Mouse (Mus musculus) embryonic fibroblast, embryonic 13.5 days (primary cell): ENCODE measurements around the gene Mei4. TPM values are rescaled to one million over a fixed set of nuclear protein-coding genes. Genes with fewer than 3 reads are reported as not detected.

Experiments used
- H3K27ac ChIP-seq: 2 replicates; pipeline ENCODE4 v1.5.1; 2012; ENCODE audit warnings: low read length, control low read depth, inconsistent platforms; ENCODE audit not compliant: insufficient read depth
- H3K4me1 ChIP-seq: 2 replicates; pipeline ENCODE4 v1.6.1; 2011; ENCODE audit warnings: low read length; ENCODE audit not compliant: control insufficient read depth, insufficient read depth
- H3K4me3 ChIP-seq: 2 replicates; pipeline ENCODE4 v1.5.1; 2011; ENCODE audit warnings: mild to moderate bottlenecking, control low read depth, low read length; ENCODE audit not compliant: insufficient read depth
- CTCF ChIP-seq: IDR thresholded peaks from 2 replicates; pipeline ENCODE4 v1.5.1; 2011; ENCODE audit warnings: mild to moderate bottlenecking, control low read depth, low read length, moderate library complexity, borderline replicate concordance; ENCODE audit not compliant: insufficient read depth
- POLR2A ChIP-seq: IDR thresholded peaks from 2 replicates; pipeline ENCODE4 v1.6.1; 2011; ENCODE audit warnings: low read depth, mild to moderate bottlenecking, control low read depth, low read length, moderate library complexity
- polyA plus RNA-seq: library from polyadenylated mRNA; stranded (reverse); fragments of >200 nt; gene quantifications from 2 replicates; pipeline ENCODE4 v1.2.4, GENCODE M21; 2011; ENCODE audit warnings: low read depth; ENCODE audit not compliant: missing spikeins, insufficient read length

Gene Mei4
- 4.4 and 5.2 TPM in 2 replicates for polyA plus RNA-seq

GRCm38 (mm10) chr9:81863181-81863887 lies at the start of gene Mei4:
Gene Mei4, plus strand, starts transcription at chr9:81863670.
- Histone ChIP-seq H3K27ac (no peak within 1 kb of the TSS), H3K4me1 (no peaks in the 10 kb centered on the region), H3K4me3 (peak within 1 kb of the TSS; percentile 37)
- TF ChIP-seq POLR2A: no peak
- peak; percentile 46; the same call in 1 of the 2 replicates for TF ChIP-seq CTCF

GRCm38 (mm10) chr9:81819715-81820373 lies 43.6 kb upstream of the Mei4 start:
- TF ChIP-seq CTCF: no peak
- TF ChIP-seq POLR2A: no peak
- H3K4me3 ChIP-seq: no peak overlapping the region
- no peak overlapping the region for H3K27ac ChIP-seq
- no peaks in the 10 kb centered on the region for H3K4me1 ChIP-seq

GRCm38 (mm10) chr9:81827560-81827959 lies 35.9 kb upstream of the Mei4 start:
- no peak overlapping the region for H3K27ac ChIP-seq
- no peak overlapping the region for H3K4me3 ChIP-seq
- H3K4me1 ChIP-seq: no peaks in the 10 kb centered on the region
- TF ChIP-seq POLR2A (no peak), CTCF (no peak)

GRCm38 (mm10) chr9:81834056-81834455 lies 29.4 kb upstream of the Mei4 start:
- no peak overlapping the region for H3K27ac ChIP-seq
- no peaks in the 10 kb centered on the region for H3K4me1 ChIP-seq
- no peak overlapping the region for H3K4me3 ChIP-seq
- TF ChIP-seq CTCF: no peak
- no peak for TF ChIP-seq POLR2A

- TF ChIP-seq POLR2A (no peak), CTCF (no peak)
- no peak overlapping the region for H3K4me3 ChIP-seq
- no peaks in the 10 kb centered on the region for H3K4me1 ChIP-seq
- H3K27ac ChIP-seq: no peak overlapping the region
Observed at GRCm38 (mm10) chr9:81858861-81859260, 4.6 kb upstream of the Mei4 start.

GRCm38 (mm10) chr9:81863888-81864234 lies 391 bp downstream of the Mei4 start:
- Histone ChIP-seq H3K4me1 (no peaks in the 10 kb centered on the region), H3K4me3 (peak overlapping the region; percentile 37), H3K27ac (no peak overlapping the region)
- no peak for TF ChIP-seq CTCF
- no peak for TF ChIP-seq POLR2A

- H3K4me1 ChIP-seq: no peaks in the 10 kb centered on the region
Observed at GRCm38 (mm10) chr9:81866032-81866431, 2.6 kb downstream of the Mei4 start.

GRCm38 (mm10) chr9:81921456-81921855 lies 58.0 kb downstream of the Mei4 start:
- Histone ChIP-seq H3K4me3 (no peak overlapping the region), H3K4me1 (no peaks in the 10 kb centered on the region)
- TF ChIP-seq POLR2A (no peak), CTCF (no peak)

More at GRCm38 (mm10) chr9:81866032-81866431, 2.6 kb downstream of the Mei4 start:
- H3K4me3 ChIP-seq: no peak overlapping the region
- TF ChIP-seq CTCF (no peak), POLR2A (no peak)
- no peak overlapping the region for H3K27ac ChIP-seq

GRCm38 (mm10) chr9:81924744-81925143 lies 61.3 kb downstream of the Mei4 start:
- TF ChIP-seq CTCF: no peak
- no peak for TF ChIP-seq POLR2A
- Histone ChIP-seq H3K27ac (no peak overlapping the region), H3K4me3 (no peak overlapping the region), H3K4me1 (no peaks in the 10 kb centered on the region)

More at GRCm38 (mm10) chr9:81921456-81921855, 58.0 kb downstream of the Mei4 start:
- H3K27ac ChIP-seq: no peak overlapping the region

- TF ChIP-seq CTCF (no peak), POLR2A (no peak)
- H3K4me1 ChIP-seq: no peaks in the 10 kb centered on the region
- H3K4me3 ChIP-seq: no peak overlapping the region
- H3K27ac ChIP-seq: no peak overlapping the region
Observed at GRCm38 (mm10) chr9:81940533-81940932, 77.1 kb downstream of the Mei4 start.
